Mouse (Mus musculus) lung, postnatal 10 days (tissue): ENCODE data around the gene Rhox1.
"Not testable (repeated sequence)": the region's sequence is repeated elsewhere in the genome, so short reads cannot be mapped to it uniquely, and the experiment has no call there.

ENCODE experiments used
- DNase-seq: peaks from one replicate; pipeline ENCODE4 v3.0.0; 2021

The Rhox1 gene

DNA sequence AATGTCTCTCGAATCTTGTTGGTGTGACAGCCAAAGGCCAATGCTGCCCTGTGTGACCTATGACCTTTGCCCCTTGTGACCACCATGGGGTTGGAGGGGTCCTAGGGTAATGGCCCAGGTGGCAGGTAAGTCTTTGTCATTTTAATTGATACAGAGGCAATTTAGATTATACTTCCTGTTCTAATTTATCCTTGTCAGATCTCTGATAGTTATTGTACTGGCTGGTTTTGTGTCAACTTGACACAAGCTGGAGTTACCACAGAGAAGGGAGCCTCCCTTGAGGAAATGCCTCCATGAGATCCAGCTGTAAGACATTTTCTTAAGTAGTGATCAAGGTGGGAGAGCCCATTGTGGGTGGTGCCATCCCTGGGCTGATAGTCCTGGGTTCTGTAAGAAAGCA, at the start of gene Rhox1:
TSS of gene Rhox1 (minus strand) at position 101 of the 400 bp plus-strand sequence.
- not testable (repeated sequence) for DNase-seq

- not testable (repeated sequence) for DNase-seq
These were observed 43.0 kb upstream of the Rhox1 start, which contains the start of gene Rhox4a for GRCm38 (mm10) chrX:37265038-37265437. Rhox4a (plus strand) TSS chrX:37265338.

DNA sequence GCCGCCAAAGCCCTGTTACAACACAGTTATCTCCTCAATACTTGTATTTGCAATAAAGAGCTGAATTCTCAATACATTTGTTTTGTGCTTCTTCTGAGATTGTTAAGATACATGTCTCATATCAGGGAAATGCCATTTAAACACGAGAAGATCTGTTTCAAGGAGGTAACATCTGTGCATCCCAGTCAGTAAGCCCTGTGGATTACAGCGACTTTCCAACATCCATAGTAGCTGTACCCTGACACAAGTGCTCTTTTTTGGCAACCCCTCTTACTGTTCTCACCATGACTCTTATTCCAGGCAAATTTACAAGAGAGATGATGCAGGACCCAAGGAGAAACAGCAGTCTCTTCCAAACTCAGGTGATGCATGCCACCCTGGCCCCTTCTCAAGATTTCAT, 27.6 kb upstream of the Rhox1 start, which contains the start of gene Rhox3a:
TSS of gene Rhox3a (plus strand) at position 301 of the 400 bp plus-strand sequence.
- DNase-seq: not testable (repeated sequence)

GRCm38 (mm10) chrX:37244676-37245075, 22.6 kb upstream of the Rhox1 start, which contains the start of gene Rhox2a:
Rhox2a (plus strand) TSS chrX:37244976.
- not testable (repeated sequence) for DNase-seq

DNA sequence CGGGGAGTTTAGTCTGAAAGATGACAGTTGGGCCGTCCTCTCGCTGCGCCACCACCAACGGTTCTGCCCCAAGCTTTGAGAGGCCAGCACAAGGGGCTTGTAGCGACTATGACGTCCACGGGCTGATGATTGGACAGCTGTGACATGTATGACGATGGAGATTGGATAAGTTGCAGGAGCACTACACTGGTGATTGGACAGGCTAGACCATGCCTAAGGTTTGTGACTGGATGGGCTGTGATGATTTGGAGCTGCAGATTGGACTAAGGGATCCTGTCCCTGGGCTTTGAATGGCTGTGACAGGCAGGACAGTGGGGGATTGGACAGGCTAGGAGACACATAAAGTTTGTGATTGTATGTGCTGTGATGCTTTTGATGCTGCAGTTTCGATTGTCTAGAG, 11.1 kb downstream of the Rhox1 start, which contains the start of gene Gm9:
TSS of gene Gm9 (minus strand) at position 101 of the 400 bp plus-strand sequence.
- no peak for DNase-seq

GRCm38 (mm10) chrX:37198676-37199075, 23.4 kb downstream of the Rhox1 start:
- no peak for DNase-seq

DNA sequence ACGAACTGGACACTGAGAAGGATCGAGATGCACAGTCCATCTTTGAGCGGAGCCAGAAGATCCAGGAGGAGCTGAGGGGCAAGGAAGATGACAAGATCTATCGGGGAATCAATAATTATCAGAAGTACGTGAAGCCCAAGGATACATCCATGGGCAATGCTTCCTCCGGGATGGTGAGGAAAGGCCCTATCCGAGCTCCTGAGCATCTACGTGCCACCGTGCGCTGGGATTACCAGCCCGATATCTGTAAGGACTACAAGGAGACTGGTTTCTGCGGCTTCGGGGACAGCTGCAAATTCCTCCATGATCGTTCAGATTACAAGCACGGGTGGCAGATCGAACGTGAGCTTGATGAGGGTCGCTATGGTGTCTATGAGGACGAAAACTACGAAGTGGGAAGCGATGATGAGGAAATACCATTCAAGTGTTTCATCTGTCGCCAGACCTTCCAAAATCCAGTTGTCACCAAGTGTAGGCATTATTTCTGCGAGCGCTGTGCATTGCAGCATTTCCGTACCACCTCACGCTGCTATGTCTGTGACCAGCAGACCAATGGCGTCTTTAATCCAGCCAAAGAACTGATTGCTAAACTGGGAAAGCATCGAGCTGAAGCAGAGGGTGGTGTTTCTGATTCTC, 30.2 kb downstream of the Rhox1 start:
- peak; percentile 1 for DNase-seq

- DNase-seq: peak; percentile 87
These were observed 30.8 kb downstream of the Rhox1 start, which contains the start of the genes Ndufa1 and Rnf113a1 for GRCm38 (mm10) chrX:37191105-37191743. Ndufa1 (minus strand) TSS chrX:37191163. Rnf113a1 (plus strand) TSS chrX:37191245.

DNA sequence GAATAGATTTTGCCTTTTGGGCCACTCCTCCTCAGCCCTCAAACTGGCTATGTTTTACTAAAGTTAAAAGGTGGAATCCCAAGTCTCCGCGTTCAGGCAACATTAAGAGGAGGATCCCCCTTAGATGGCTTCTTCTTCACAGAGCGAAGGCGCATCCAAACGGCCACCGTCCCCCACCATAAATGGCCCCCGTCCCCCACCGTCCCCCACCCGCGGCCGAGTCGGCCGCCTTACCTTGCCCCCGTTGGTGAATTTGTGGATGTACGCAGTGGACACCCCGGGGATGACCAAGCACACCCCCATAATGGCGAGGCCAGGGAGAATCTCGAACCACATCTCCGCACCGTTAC, 31.3 kb downstream of the Rhox1 start:
- no peak for DNase-seq

DNA sequence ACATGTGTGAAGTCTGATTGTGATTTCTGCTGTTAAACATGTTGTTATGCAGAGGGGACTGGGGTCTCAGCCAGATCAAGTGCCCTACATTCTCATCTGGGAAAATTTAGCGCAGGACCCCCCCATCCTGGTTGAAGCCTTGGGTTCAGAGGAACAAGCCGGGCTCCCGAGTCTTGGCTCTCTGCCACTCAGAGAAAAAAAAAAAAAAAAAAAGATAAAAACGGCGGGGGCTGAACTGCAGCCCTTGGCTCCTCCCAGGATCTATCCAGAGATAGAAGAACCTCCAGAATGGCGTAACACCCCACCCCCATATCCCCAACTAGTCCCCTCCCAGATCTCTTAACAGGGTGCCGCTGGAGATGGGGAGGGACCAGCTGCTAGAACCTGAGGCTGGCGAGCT, 37.7 kb downstream of the Rhox1 start:
- not testable (repeated sequence) for DNase-seq

GRCm38 (mm10) chrX:37168742-37169141, 53.3 kb downstream of the Rhox1 start, which contains the start of gene Akap14:
Akap14 (minus strand) TSS chrX:37168842.
- DNase-seq: no peak

- peak; percentile 51 for DNase-seq
These were observed 55.0 kb downstream of the Rhox1 start for GRCm38 (mm10) chrX:37167085-37167484.
